Mouse (Mus musculus): ENCODE measurements around the gene Arhgef10l. TPM values are rescaled to one million over a fixed set of nuclear protein-coding genes. Genes with fewer than 3 reads are reported as not detected.

Arhgef10l gene
- polyA plus RNA-seq, 1 experiment = 0.12 TPM

DNA sequence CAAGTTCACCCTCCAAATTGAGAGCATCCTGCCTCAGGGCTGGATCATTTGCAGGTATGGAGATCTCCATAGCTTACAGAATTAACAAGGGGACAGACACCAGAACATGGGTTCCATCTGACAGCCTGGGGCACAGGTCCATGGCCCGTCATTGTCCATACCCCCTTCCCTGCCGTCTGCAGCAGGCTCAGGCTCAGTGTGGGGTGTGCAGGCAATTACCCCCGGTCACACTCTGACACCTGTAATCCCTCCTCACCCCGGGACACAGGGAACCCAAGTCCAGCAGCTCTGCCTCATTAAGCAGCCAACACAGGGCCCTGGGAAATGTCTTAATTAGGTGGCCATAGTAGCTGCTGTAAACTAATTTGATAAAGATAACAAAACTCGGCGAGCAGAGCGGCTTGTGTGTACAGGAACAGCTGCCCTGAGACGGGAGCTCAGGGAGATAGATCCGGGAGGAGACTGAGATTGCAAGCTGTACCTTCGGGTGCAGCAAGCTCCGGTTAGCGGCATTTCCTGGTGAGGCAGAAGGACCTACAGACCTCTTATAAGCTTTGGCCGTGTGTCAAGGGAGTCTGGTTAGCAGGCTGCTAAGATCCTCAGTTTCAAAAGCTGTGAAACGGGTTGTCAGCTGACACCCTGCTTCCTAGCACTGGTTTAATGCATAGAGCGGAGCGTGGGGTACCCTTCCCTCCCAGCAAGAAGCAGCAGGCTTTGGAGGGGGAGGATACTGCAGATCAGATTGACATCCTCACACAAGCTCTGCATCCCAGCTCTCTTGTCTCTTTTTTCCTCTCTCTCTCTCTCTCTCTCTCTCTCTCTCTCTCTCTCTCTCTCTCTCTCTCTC, 161.5 kb downstream of the Arhgef10l start:
- Histone ChIP-seq H3K27me3 (ENCODE audit: control insufficient read depth) (no peaks in the 10 kb centered on the region), H3K36me3 (ENCODE audit: control insufficient read depth) (no peaks in the 10 kb centered on the region), H3K9me3 (ENCODE audit: control insufficient read depth, low read length) (peaks cover 3% of the 10 kb centered on the region; the same call in 1 of the 2 replicates), H3K4me1 (ENCODE audit: control insufficient read depth) (no peaks in the 10 kb centered on the region), H3K4me3 (replicated peaks) (no peak overlapping the region)
- no peak for TF ChIP-seq TAL1 (IDR thresholded peaks at IDR 0.05; ENCODE audit: low read length)
- no peak for TF ChIP-seq GATA1 (IDR thresholded peaks at IDR 0.05; ENCODE audit: low read length)

DNA sequence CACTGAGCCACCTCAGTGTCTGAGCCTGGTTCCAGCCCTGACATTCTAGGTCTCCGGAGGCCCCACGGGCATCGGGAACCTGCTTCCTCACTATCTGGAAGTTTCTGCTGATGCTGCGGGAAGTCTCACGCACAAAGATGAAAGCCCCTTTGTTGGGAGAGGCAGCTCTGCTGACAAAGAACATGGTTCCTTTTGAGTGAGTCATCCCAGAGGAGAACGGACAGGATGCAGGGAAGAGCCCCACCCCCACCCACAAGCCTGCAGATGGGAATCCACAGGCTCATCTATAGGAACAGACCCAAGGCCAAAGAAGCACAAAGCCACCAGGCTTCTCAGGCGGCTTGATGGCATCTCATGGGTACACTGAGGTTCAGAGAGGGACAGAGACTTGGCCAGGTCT, 165.0 kb downstream of the Arhgef10l start:
- Histone ChIP-seq H3K4me3 (replicated peaks) (no peak overlapping the region), H3K36me3 (ENCODE audit: control insufficient read depth) (no peaks in the 10 kb centered on the region), H3K27me3 (ENCODE audit: control insufficient read depth) (no peaks in the 10 kb centered on the region), H3K9me3 (ENCODE audit: control insufficient read depth, low read length) (0 out of 2 replicates have a peak, but pooled peaks cover 2% of the 10 kb centered on the region), H3K4me1 (ENCODE audit: control insufficient read depth) (no peaks in the 10 kb centered on the region)
- TF ChIP-seq TAL1 (IDR thresholded peaks at IDR 0.05; ENCODE audit: low read length) (no peak), GATA1 (IDR thresholded peaks at IDR 0.05; ENCODE audit: low read length) (no peak)

DNA sequence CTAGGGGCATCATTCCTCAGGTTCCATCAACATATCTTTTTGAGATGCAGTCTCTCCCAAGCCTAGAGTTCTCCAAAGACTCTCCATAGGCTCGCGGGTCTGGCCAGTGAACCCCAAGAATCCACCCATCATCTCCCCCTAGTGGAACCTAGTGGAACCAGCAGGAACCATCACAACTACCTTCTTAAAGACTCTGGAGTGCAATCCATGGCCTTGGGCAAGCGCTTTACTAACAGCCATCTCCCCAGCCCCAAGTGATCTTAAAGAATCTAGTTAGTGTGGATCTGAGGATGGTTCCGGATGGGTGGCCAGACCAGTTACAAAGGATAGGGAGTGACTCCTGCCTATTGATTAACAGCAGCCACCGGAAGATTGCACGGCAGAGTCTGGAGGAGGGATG, 166.2 kb downstream of the Arhgef10l start:
- Histone ChIP-seq H3K27me3 (ENCODE audit: control insufficient read depth) (no peaks in the 10 kb centered on the region), H3K4me1 (ENCODE audit: control insufficient read depth) (no peaks in the 10 kb centered on the region), H3K4me3 (replicated peaks) (no peak overlapping the region), H3K9me3 (ENCODE audit: control insufficient read depth, low read length) (peaks cover 9% of the 10 kb centered on the region), H3K36me3 (ENCODE audit: control insufficient read depth) (no peaks in the 10 kb centered on the region)
- TF ChIP-seq TAL1 (IDR thresholded peaks at IDR 0.05; ENCODE audit: low read length) (no peak), GATA1 (IDR thresholded peaks at IDR 0.05; ENCODE audit: low read length) (no peak)

DNA sequence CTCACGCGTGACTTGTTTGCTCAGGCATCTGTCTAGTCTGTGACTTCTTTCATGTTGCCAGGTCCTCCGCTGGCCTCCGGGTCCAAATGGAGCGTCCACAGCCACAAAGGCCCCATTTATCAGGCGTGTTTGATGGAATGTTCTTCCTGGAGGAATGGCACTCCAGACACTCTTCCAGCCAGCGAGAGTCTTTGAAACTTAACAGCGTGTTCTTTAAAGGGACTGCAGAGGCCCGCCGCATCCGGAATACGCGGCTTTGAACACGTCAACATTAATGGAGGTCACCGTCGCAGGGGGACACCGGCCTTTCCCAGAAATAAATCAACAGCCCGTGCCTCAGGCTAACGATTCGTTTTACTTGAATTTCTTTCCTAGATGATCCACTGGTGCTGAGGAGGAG, 168.6 kb downstream of the Arhgef10l start:
- no peak for TF ChIP-seq TAL1 (IDR thresholded peaks at IDR 0.05; ENCODE audit: low read length)
- no peak for TF ChIP-seq GATA1 (IDR thresholded peaks at IDR 0.05; ENCODE audit: low read length)
- no peaks in the 10 kb centered on the region for H3K36me3 ChIP-seq (ENCODE audit: control insufficient read depth)
- no peaks in the 10 kb centered on the region for H3K27me3 ChIP-seq (ENCODE audit: control insufficient read depth)
- H3K4me3 ChIP-seq (replicated peaks) = no peak overlapping the region
- no peaks in the 10 kb centered on the region for H3K4me1 ChIP-seq (ENCODE audit: control insufficient read depth)
- H3K9me3 ChIP-seq (ENCODE audit: control insufficient read depth, low read length) = peaks cover 9% of the 10 kb centered on the region

DNA sequence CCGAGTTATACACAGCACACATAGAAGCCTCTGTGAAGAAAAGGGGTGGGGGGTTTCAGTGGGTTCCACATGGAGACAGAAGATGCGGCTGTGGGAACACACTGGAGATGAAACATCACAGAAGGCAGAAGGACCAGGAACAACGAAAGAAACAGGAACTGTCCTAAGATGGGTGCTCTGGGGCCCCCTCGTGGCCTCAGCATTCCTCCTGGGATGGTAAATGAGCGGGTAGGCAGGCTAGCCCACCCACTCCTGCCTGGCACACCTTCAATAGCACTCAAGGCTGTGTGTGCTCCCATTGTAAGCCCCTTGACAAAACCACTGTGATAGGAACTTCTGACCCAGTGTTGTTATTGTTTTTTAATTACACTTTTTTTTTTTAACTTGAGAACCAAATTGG, 174.3 kb downstream of the Arhgef10l start:
- no peak overlapping the region for H3K4me3 ChIP-seq (replicated peaks)
- H3K4me1 ChIP-seq (ENCODE audit: control insufficient read depth) = no peaks in the 10 kb centered on the region
- TF ChIP-seq GATA1 (IDR thresholded peaks at IDR 0.05; ENCODE audit: low read length) = no peak
- TF ChIP-seq TAL1 (IDR thresholded peaks at IDR 0.05; ENCODE audit: low read length) = no peak
- no peaks in the 10 kb centered on the region for H3K36me3 ChIP-seq (ENCODE audit: control insufficient read depth)
- no peaks in the 10 kb centered on the region for H3K27me3 ChIP-seq (ENCODE audit: control insufficient read depth)
- H3K9me3 ChIP-seq (ENCODE audit: control insufficient read depth, low read length) = peaks cover 16% of the 10 kb centered on the region

DNA sequence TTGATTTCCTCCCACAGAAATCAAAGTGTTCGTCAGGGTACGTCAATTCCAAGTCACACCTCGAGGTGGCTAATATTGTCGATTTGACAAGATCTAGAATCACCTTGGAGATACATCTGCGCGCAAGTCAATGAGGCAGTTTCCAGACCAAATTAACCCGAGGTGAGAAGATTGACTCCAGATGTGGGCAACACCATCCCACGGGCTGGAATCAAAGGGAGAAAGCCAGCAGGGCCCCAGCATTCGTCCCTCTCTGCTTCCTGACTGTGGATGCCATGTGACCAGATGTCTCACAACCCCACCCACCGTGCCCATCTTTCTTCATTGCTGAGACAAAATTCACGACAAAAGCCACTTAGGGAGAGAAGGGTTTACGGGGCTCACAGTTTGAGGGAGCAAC, 180.4 kb downstream of the Arhgef10l start:
- Histone ChIP-seq H3K4me3 (replicated peaks) (no peak overlapping the region), H3K36me3 (ENCODE audit: control insufficient read depth) (no peaks in the 10 kb centered on the region), H3K27me3 (ENCODE audit: control insufficient read depth) (no peaks in the 10 kb centered on the region), H3K4me1 (ENCODE audit: control insufficient read depth) (no peaks in the 10 kb centered on the region), H3K9me3 (ENCODE audit: control insufficient read depth, low read length) (peaks cover 9% of the 10 kb centered on the region)
- no peak for TF ChIP-seq TAL1 (IDR thresholded peaks at IDR 0.05; ENCODE audit: low read length)
- no peak for TF ChIP-seq GATA1 (IDR thresholded peaks at IDR 0.05; ENCODE audit: low read length)

DNA sequence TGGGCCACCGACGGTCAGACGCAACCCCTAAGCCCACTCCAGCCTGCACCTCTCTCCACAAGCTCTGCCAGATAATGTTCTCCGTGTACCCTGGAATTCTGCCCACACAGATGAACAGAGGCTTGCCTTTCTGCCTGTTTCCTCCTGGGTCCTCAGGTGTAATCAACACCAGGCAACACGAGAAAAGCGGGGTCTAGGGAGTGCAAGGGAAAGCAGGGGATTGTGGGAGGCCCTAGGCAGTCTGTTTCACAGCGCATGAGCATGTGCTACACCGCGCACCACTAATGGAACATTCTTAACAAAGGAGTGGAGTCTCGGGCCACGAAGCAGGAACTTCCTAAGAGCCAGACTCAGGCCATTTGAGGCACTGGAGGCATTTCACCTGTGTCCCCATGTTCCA, 182.7 kb downstream of the Arhgef10l start:
- H3K27me3 ChIP-seq (ENCODE audit: control insufficient read depth) = no peaks in the 10 kb centered on the region
- peaks cover 7% of the 10 kb centered on the region for H3K9me3 ChIP-seq (ENCODE audit: control insufficient read depth, low read length)
- no peak for TF ChIP-seq TAL1 (IDR thresholded peaks at IDR 0.05; ENCODE audit: low read length)

DNA sequence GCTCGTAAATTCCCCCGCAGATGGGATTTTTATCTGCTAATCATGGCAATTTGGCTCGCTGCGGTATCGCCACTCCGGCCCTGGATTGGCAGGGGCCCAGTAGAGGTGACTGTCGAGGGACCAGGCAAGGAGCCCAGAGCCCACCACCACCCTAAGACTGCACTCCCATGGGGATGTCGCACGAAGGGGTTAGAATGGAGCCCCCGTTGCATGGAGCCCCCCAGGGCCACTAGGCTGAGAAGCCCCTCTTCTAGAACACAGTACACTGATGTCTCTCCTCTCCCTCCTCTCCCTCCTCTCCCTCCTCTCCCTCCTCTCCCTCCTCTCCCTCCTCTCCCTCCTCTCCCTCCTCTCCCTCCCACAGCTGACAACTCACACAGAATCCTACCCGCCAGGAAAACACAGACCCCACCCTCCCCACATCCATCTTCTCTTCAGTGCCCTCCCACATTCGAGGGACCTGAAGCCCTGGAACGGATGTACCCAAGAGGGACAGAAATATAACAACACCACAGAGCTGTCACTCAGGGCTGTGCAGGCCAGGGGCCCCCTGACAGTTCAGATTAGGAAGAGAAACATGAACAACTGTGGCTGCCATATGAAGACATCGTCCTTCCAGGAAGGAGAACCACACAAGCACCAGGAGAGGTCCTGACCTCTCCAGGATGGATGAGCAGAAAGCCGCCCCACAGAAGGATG, 185.3 kb downstream of the Arhgef10l start:
- TF ChIP-seq TAL1 (IDR thresholded peaks at IDR 0.05; ENCODE audit: low read length) = no peak
- TF ChIP-seq GATA1 (IDR thresholded peaks at IDR 0.05; ENCODE audit: low read length) = no peak
- Histone ChIP-seq H3K9me3 (ENCODE audit: control insufficient read depth, low read length) (peaks cover 30% of the 10 kb centered on the region), H3K4me3 (replicated peaks) (no peak overlapping the region), H3K4me1 (ENCODE audit: control insufficient read depth) (no peaks in the 10 kb centered on the region), H3K36me3 (ENCODE audit: control insufficient read depth) (no peaks in the 10 kb centered on the region), H3K27me3 (ENCODE audit: control insufficient read depth) (no peaks in the 10 kb centered on the region; the same call in 1 of the 2 replicates)

More for the DNA sequence above, 182.7 kb downstream of the Arhgef10l start:
- H3K4me3 ChIP-seq (replicated peaks) = no peak overlapping the region
- H3K36me3 ChIP-seq (ENCODE audit: control insufficient read depth) = no peaks in the 10 kb centered on the region
- no peaks in the 10 kb centered on the region for H3K4me1 ChIP-seq (ENCODE audit: control insufficient read depth)

DNA sequence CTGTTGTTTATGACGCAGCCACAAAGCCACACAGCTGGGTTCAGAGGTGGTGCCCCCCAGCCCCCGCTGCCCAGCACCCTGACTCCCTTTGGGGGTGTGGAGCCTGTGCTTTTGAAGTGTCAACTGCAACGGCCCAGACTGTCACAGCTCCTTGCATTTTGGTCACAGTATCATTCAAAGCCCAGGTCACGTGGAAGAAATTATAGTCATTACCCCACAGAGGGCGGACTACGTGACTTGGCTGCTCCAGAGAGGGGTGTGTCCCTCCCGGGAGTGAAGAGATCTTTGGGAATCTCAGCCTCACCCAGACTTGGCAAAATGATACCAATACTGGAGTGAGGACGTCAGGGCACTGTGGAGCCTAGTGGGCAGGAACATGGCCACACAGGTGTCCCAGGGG, 190.6 kb downstream of the Arhgef10l start:
- Histone ChIP-seq H3K9me3 (ENCODE audit: control insufficient read depth, low read length) (peaks cover 55% of the 10 kb centered on the region), H3K4me3 (replicated peaks) (no peak overlapping the region), H3K36me3 (ENCODE audit: control insufficient read depth) (no peaks in the 10 kb centered on the region), H3K4me1 (ENCODE audit: control insufficient read depth) (no peaks in the 10 kb centered on the region), H3K27me3 (ENCODE audit: control insufficient read depth) (no peaks in the 10 kb centered on the region; the same call in 1 of the 2 replicates)
- TF ChIP-seq TAL1 (IDR thresholded peaks at IDR 0.05; ENCODE audit: low read length) (no peak), GATA1 (IDR thresholded peaks at IDR 0.05; ENCODE audit: low read length) (no peak)

Measured in erythroblast, embryonic 14.5 days (primary cell).